Mouse (Mus musculus): Measurements from ENCODE around the gene Spopl.
"Not testable (repeated sequence)": the region's sequence is repeated elsewhere in the genome, so short reads cannot be mapped to it uniquely, and the experiment has no call there.

Gene Spopl

GRCm38 (mm10) chr2:23571302-23572156, at the start of gene Spopl:
TSS of gene Spopl (minus strand) at chr2:23572106.
- DNase-seq (ENCODE audit: low spot score), result peak; percentile 90

GRCm38 (mm10) chr2:23620128-23620527, 48.2 kb upstream of the Spopl start:
- DNase-seq (ENCODE audit: low spot score), result peak; percentile 0

GRCm38 (mm10) chr2:23617989-23618388, 46.1 kb upstream of the Spopl start:
- no peak for DNase-seq (ENCODE audit: low spot score)

GRCm38 (mm10) chr2:23605391-23605790, 33.5 kb upstream of the Spopl start:
- no peak for DNase-seq (ENCODE audit: low spot score)

GRCm38 (mm10) chr2:23588769-23589168, 16.9 kb upstream of the Spopl start:
- no peak for DNase-seq (ENCODE audit: low spot score)

- not testable (repeated sequence) for DNase-seq (ENCODE audit: low spot score)
Measured at GRCm38 (mm10) chr2:23572157-23572532, 239 bp upstream of the Spopl start.

GRCm38 (mm10) chr2:23570563-23570962, 1.3 kb downstream of the Spopl start:
- no peak for DNase-seq (ENCODE audit: low spot score)

- no peak for DNase-seq (ENCODE audit: low spot score)
Measured at GRCm38 (mm10) chr2:23568775-23569174, 3.1 kb downstream of the Spopl start.

GRCm38 (mm10) chr2:23565081-23565801, 6.7 kb downstream of the Spopl start:
- no peak for DNase-seq (ENCODE audit: low spot score)

- no peak for DNase-seq (ENCODE audit: low spot score)
Measured at GRCm38 (mm10) chr2:23562898-23563297, 9.0 kb downstream of the Spopl start.

GRCm38 (mm10) chr2:23559186-23559585, 12.7 kb downstream of the Spopl start:
- DNase-seq (ENCODE audit: low spot score), result no peak

- peak; percentile 15 for DNase-seq (ENCODE audit: low spot score)
Measured at GRCm38 (mm10) chr2:23551235-23551634, 20.7 kb downstream of the Spopl start.

GRCm38 (mm10) chr2:23547220-23547619, 24.7 kb downstream of the Spopl start:
- no peak for DNase-seq (ENCODE audit: low spot score)

- DNase-seq (ENCODE audit: low spot score), result no peak
Measured at GRCm38 (mm10) chr2:23539967-23540366, 31.9 kb downstream of the Spopl start.

- DNase-seq (ENCODE audit: low spot score), result not testable (repeated sequence)
Measured at GRCm38 (mm10) chr2:23527717-23528116, 44.2 kb downstream of the Spopl start.

GRCm38 (mm10) chr2:23505141-23505540, 66.8 kb downstream of the Spopl start:
- DNase-seq (ENCODE audit: low spot score), result no peak

GRCm38 (mm10) chr2:23481715-23482114, 90.2 kb downstream of the Spopl start:
- no peak for DNase-seq (ENCODE audit: low spot score)

GRCm38 (mm10) chr2:23467471-23467870, 104.4 kb downstream of the Spopl start:
- DNase-seq (ENCODE audit: low spot score), result no peak

GRCm38 (mm10) chr2:23457452-23457851, 114.5 kb downstream of the Spopl start:
- no peak for DNase-seq (ENCODE audit: low spot score)

Data from embryo, embryonic 10.5 days (tissue).